Mouse (Mus musculus): ENCODE data around the gene Tmprss7.

Tmprss7 gene

GRCm38 (mm10) chr16:45693558-45693957 is at the start of gene Tmprss7:
Tmprss7 (minus strand) TSS chr16:45693658.
- DNase-seq (ENCODE audit: low read depth, low spot score): no peak

GRCm38 (mm10) chr16:45742615-45743476 is 49.4 kb upstream of the Tmprss7 start, which contains the start of gene Abhd10:
Abhd10 (minus strand) TSS chr16:45742955.
- peak; percentile 97 for DNase-seq (ENCODE audit: low read depth, low spot score)

GRCm38 (mm10) chr16:45737880-45738279 is 44.4 kb upstream of the Tmprss7 start:
- no peak for DNase-seq (ENCODE audit: low read depth, low spot score)

GRCm38 (mm10) chr16:45736724-45737123 is 43.3 kb upstream of the Tmprss7 start:
- DNase-seq (ENCODE audit: low read depth, low spot score): no peak

GRCm38 (mm10) chr16:45729163-45729562 is 35.7 kb upstream of the Tmprss7 start:
- no peak for DNase-seq (ENCODE audit: low read depth, low spot score)

GRCm38 (mm10) chr16:45724742-45725102 is 31.3 kb upstream of the Tmprss7 start:
- DNase-seq (ENCODE audit: low read depth, low spot score): no peak

- DNase-seq (ENCODE audit: low read depth, low spot score): peak; percentile 15
Observed at GRCm38 (mm10) chr16:45724061-45724741, 30.7 kb upstream of the Tmprss7 start, which contains the start of gene Tagln3. Tagln3 (minus strand) TSS chr16:45724608.

- DNase-seq (ENCODE audit: low read depth, low spot score): no peak
Observed at GRCm38 (mm10) chr16:45723172-45723901, 29.9 kb upstream of the Tmprss7 start.

- DNase-seq (ENCODE audit: low read depth, low spot score): no peak
Observed at GRCm38 (mm10) chr16:45722460-45722951, 29.0 kb upstream of the Tmprss7 start.

GRCm38 (mm10) chr16:45720022-45720630 is 26.7 kb upstream of the Tmprss7 start:
- no peak for DNase-seq (ENCODE audit: low read depth, low spot score)

- no peak for DNase-seq (ENCODE audit: low read depth, low spot score)
Observed at GRCm38 (mm10) chr16:45718296-45718695, 24.8 kb upstream of the Tmprss7 start.

GRCm38 (mm10) chr16:45714489-45715150 is 21.2 kb upstream of the Tmprss7 start:
- DNase-seq (ENCODE audit: low read depth, low spot score): no peak

- DNase-seq (ENCODE audit: low read depth, low spot score): no peak
Observed at GRCm38 (mm10) chr16:45713878-45714277, 20.4 kb upstream of the Tmprss7 start.

- DNase-seq (ENCODE audit: low read depth, low spot score): no peak
Observed at GRCm38 (mm10) chr16:45713261-45713660, 19.8 kb upstream of the Tmprss7 start.

- peak; percentile 8 for DNase-seq (ENCODE audit: low read depth, low spot score)
Observed at GRCm38 (mm10) chr16:45711263-45711662, 17.8 kb upstream of the Tmprss7 start.

GRCm38 (mm10) chr16:45699301-45699700 is 5.8 kb upstream of the Tmprss7 start:
- no peak for DNase-seq (ENCODE audit: low read depth, low spot score)

GRCm38 (mm10) chr16:45697996-45698395 is 4.5 kb upstream of the Tmprss7 start:
- DNase-seq (ENCODE audit: low read depth, low spot score): no peak

- DNase-seq (ENCODE audit: low read depth, low spot score): no peak
Observed at GRCm38 (mm10) chr16:45695445-45696160, 2.1 kb upstream of the Tmprss7 start.

GRCm38 (mm10) chr16:45692851-45693250 is 607 bp downstream of the Tmprss7 start:
- DNase-seq (ENCODE audit: low read depth, low spot score): no peak

GRCm38 (mm10) chr16:45690178-45690577 is 3.3 kb downstream of the Tmprss7 start:
- DNase-seq (ENCODE audit: low read depth, low spot score): peak; percentile 83
